Mouse (Mus musculus) NIH3T3 (cell line): ENCODE results near the gene Olfr1109.

Experiments used
- DNase-seq: peaks from one replicate; pipeline ENCODE4 v3.0.0-alpha.2; 2012; ENCODE audit warnings: low read depth

Gene Olfr1109

GRCm38 (mm10) chr2:87095908-87096307 is at the start of gene Olfr1109:
TSS of gene Olfr1109 (minus strand) at chr2:87096008.
- no peak for DNase-seq

DNA sequence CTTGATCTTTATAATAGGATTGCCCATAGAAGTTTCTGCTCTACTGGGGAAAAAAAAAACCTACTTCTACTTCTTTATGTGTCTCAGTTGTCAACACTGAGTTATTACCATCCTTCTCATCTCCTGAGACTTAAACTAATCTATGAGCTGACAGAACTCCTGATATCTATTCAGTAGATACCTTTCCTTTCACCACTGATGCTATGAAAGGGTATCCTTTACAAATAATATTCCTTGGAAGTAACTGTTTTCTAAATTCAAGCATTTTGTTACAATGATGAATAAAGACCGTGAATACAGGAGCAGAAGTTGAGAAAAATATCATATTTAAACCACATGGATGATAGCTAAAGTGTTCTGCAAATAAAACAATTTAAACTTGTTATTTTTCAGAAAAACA is 44.4 kb upstream of the Olfr1109 start, which contains the start of gene Olfr1110:
Gene Olfr1110, minus strand, starts transcription at position 101 of the 400 bp plus-strand sequence.
- no peak for DNase-seq

GRCm38 (mm10) chr2:87114467-87114866 is 18.7 kb upstream of the Olfr1109 start, which contains the start of gene Olfr259:
TSS of gene Olfr259 (minus strand) at chr2:87114567.
- no peak for DNase-seq

GRCm38 (mm10) chr2:87075717-87076116 is 20.1 kb downstream of the Olfr1109 start, which contains the start of gene Olfr1107:
TSS of gene Olfr1107 (minus strand) at chr2:87075817.
- no peak for DNase-seq

- no peak for DNase-seq
Measured at GRCm38 (mm10) chr2:87052173-87052572, 43.6 kb downstream of the Olfr1109 start, which contains the start of gene Olfr1106. TSS of gene Olfr1106 (minus strand) at chr2:87052273.
